Mouse (Mus musculus) urinary bladder, postnatal 25 days (tissue): ENCODE measurements around the gene Slc9c1.

ENCODE experiments used
- DNase-seq: peaks from one replicate; pipeline ENCODE4 v3.0.0; 2022; ENCODE audit warnings: low spot score

Gene Slc9c1

DNA sequence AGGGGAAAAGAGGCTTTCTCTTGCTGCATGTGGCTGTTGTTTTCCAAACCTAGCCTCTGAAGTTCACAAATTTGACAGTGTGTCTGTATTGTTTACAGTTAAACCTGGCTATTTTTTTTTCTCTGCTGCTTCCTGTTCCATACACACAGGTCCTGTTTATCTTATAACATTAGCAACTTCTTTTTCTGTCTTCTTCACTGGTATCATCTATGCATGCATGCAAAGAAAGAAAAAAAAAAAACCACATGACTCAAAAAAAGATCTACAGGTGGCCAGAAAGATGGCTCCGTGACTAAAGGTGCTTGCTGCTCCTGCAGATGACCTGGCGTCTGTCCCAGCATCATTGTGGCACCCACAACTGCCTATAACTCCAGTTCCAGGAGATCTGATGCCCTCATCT is 90.2 kb downstream of the Slc9c1 start:
- DNase-seq: no peak

DNA sequence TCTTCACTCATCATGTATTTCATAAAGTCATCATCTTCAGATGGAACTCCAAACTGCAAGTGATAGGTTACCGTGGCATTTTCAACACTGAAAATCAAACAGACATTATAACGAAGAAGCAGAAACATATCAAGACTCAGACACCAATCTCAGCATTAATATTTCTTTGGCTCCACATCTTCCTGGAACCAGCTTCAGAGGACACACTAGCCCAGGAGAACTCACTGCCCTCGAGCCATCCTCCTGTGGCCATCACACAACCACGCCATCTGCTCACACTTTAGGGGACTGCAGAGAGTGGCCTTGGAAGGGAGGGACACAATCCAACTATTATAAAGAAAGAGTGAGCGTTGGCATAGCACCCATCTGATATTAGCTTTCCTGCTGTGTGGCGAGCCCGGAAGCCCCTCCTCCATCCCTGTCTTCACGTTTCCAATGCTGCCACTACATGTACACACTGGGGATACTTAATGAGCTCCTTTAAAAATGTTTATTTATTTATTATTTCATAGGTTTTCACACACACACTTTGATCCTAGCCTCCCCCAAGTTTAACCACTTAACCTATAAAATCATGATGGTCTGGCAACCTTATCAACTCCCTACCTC is 94.5 kb downstream of the Slc9c1 start:
- DNase-seq: no peak

DNA sequence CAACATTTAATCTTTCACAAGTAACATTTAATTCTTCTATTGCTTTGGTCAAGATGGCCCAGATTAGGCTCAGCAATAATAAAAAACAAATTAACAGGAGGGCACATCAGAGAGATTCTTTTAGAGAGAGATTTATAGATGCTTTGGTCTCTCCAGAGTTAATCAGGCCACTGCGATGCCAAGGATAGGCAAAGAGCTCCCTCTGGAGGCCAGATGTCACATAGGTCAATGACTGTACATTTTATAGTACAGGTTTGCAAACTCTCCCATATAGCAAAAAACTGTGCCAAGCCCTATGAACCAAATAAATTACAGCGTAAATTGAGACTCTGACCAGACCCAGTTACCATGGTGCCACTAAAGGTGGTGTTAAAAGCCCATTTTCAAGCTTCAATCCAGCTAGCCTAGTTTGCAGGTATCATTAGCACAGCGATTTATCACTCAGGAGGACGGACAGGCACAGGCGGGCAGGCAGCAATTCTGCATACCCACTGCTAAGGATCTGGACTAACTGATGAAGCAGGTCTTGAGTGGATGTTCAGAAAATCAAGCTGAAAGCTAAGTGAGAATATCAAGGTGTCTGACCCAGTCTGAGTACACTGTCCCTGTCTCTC is 95.3 kb downstream of the Slc9c1 start:
- peak; percentile 54 for DNase-seq

DNA sequence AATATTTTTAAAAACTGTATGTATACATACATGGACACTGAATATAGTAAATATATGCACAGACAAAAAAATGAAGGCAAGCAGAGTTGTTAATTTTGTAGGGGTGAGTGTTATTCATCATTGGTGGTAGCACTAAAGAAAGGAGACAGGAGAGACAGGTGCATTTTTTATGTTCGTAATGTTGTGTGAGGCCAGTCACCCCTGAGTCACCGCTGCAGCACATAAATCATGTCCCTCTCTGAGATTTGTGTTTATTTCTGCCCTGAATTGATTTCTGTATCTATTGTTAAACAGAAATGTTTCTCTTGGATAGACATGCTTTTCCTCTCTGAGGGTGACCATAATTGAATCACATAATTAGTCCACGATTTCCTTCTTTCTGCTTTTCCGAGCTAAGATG is 97.3 kb downstream of the Slc9c1 start:
- DNase-seq: no peak

DNA sequence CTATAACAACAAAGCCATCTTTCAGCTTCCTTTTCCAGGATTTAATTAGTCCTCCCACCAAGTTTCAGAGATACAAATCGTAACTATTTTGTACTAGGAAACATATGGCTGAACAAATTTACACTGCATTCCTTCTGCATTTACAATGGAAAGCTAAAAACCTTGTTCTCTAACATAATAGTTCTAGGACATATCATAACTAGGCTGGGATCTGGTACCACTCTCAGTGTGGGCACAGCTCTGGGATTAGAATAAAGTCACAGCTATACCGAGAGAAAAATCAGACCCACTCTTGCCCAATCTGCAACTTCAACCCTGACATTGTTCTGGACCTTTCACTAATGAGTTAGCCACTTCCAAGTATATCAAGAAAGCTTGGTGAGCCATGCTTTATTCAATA is 100.7 kb downstream of the Slc9c1 start:
- no peak for DNase-seq

DNA sequence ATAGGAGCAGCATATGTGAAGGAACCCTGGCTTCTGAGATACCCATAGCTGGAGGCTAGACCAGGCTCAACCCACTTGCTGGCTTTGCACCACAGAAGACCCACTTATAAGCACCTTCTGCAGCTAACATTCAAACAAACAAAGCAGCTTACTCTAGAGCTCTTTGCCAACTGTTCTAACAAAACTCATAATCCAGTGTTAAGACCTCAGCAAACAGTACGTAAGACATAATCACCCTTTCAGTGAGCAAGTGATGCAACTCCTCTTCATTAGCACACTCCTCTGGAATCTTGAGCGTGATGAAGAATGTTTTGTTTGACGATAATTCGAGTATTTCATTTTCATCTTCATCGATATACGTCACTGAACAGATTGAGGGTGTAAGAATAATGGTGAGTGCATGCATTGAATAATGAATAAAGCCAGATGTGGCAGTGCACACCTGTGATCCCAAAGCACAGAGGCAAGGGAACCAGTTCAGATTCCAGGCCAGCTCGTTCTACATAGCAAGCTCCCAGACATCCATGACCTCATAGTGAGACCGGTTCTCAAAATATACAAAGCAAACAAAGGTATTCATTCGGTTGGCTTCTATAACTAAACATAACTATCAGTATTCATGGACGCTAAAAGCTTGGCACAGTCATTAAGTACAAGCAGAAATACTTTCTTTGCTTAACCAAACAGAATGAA is 105.1 kb downstream of the Slc9c1 start:
- no peak for DNase-seq

DNA sequence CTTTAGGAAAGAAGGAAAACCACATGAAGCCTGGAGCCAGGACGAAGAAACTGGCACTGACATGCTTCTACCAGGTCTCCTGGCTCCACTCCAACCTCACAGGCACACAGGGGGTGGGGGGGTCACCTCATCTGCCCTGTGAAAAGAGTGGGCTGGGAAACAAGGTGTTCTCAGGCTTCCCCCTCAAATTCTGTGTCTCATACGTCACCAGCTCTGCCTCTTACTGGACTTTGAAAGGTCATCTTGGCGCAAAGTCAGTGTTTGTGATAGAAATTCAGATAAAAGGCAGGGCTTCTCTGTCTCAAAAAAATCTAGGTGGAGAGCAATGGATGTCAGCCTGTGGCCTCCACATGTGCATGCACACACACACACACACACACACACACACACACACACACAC is 106.2 kb downstream of the Slc9c1 start:
- DNase-seq: no peak

DNA sequence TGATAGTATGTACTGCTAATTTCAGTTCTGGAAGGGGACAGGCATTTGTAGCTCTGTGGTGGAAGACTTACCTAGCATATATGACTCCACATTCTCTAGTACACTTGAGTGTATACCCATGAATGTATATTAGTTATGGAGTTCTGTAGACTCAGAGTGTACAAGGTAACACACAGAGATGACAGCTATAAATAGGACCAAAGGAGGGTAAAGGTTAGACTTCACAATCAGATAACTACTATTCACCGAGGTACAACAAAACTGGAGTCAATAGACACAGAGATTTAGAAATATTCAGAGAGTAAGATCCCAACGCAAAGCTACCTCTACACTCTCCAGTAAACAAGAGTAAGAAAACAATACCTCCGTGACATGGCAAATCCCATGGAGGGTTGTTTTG is 108.8 kb downstream of the Slc9c1 start:
- DNase-seq: no peak

DNA sequence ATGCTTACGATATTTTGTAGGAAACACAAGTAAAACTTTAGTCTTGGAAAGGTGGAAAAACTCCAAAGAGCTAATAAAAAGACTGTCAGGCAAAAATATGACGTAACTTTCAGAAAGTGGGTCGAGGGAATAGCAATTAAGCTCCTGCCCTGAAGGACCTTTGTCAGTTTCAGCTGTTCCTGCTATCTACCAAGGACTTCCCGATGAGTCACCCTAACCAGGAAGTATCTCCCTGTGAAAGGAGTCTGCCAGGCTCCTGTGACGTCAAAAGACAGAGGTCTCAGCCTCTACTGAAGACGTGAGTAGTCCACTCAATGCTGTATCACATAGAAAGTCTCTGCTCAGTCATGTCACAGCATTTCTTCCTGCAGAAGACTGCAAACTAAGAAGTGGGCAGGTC is 109.3 kb downstream of the Slc9c1 start:
- DNase-seq: no peak

DNA sequence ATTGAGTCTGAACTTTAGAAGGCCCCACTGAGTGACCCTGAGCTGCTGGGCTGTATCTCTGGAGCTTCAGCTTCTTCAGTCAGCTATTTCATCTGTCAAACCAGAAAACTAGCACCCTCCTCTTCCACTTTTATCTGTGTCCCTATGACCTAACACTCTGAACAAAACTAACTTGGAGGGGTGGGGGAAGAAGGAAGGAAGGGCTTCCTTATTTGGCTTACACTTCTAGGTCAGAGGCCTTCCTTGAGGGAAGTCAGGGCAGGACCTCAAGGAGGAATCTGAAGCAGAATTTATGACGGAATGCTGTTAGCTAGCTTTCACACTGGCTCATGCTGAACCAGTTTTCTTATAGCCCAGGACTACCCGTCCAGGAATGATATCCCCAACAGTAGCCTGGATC is 116.4 kb downstream of the Slc9c1 start:
- no peak for DNase-seq

DNA sequence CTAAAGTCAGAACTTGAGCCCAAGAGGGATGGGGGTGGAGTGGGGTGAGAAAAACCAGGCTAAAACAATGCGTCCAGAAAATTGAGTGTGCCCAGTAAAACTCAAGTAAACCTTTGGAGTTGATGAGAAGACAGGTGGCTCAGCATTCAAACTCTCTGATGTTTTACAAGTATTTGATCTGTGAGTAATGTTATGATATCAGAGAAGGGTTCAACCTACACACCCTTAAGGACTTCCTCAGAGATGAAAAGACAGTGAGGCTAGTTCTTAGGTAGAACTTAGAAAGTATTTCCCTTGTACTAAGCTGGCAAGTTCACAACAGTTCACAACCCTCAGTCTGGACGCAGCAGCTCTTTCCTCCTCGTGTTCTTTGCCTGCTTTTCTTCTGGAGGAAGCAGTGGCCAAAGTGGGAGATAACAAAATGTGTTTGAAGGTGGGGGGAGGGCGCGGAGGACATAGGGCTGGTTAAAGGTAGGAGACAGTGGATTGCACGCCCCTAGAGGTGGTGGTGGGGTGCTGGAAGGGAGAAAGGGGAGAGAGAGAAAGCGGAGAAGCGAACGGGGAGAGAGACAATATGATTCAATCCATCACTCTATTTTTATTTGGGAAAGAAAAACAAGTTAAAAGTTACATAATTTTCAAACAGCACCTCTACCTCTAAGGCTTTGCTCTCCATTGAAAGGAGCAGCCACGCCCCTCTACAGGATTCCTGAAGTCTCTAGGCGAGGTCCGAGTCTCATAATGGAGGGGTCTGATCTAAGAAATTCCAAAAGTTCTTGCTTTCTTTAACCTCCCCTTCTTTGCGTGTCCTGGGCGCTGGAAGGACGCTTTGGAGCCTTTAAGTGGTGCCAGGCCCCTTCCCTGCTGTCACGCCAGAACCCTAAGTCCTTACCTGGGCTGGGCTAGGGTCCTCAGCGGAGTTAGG is 118.2 kb downstream of the Slc9c1 start:
- no peak for DNase-seq

DNA sequence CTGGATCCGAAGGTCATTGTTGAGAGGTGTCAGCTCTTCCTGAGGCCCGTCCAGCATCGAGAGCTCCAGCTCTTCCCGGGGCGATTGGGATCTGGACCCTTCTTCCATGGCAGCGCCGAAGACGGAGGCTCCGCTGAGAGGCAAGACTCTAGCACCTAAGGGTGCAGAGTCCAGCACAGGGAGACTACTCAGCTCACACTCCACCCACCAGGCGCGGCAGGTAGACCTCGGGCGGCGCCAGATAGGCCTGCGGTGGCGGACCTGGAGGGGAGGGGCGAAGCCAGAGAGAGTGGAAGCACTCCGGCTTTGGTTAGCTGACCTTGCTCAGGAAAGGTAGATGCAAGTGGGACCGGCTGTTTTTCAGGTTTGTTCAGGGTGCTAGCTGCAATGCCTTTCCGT is 118.8 kb downstream of the Slc9c1 start, which contains the start of gene BC016579:
Gene BC016579, minus strand, starts transcription at position 135 of the 399 bp plus-strand sequence.
- DNase-seq: peak; percentile 15

DNA sequence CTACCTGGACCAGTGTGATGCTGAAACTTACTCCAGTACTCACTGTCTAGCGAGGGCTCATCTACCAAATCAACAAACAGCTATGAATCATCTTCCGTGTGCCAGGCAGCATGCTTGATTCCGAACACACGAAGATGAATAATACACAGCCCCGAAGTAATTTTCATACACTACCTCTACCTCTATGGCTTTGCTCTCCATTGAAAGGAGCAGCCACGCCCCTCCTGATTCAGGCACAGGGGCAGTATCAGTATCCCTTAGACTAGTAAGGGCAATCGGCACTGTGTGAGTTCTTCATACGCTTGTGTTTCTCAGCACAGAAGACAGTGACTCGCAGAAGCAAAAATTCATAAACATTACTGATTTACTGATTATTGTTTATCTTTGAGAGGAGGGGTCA is 119.4 kb downstream of the Slc9c1 start:
- no peak for DNase-seq
